Mouse (Mus musculus): ENCODE results near the gene Fcho2.
A peak's percentile ranks its signal among the peaks of the same experiment; 100 is the strongest.

Gene Fcho2

GRCm38 (mm10) chr13:98809087-98809486, 6.2 kb downstream of the Fcho2 start:
- no peak for DNase-seq (ENCODE audit: low spot score in 2 of 2)

- no peak for DNase-seq (ENCODE audit: low spot score in 2 of 2)
These were observed 10.8 kb downstream of the Fcho2 start for GRCm38 (mm10) chr13:98804480-98804879.

DNA sequence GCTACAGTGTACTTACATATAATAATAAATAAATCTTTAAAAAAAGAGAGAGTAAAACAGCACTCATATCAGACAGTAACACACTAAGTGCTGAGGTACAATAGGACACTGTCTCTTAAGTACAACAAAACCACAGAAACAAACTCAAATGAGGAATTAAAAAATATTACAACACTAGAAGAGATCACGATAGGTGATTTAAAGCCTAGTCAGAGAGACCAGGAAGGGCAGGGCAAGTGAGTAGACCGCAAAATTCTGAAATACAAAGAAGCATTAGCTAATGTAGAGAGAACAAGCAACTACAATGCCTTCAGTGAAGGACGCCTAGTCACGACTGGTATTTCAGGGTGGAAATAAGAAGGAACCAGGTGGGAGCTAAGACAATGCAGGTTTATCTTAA, 11.6 kb downstream of the Fcho2 start:
- DNase-seq (ENCODE audit: low spot score in 2 of 2) = no peak

DNA sequence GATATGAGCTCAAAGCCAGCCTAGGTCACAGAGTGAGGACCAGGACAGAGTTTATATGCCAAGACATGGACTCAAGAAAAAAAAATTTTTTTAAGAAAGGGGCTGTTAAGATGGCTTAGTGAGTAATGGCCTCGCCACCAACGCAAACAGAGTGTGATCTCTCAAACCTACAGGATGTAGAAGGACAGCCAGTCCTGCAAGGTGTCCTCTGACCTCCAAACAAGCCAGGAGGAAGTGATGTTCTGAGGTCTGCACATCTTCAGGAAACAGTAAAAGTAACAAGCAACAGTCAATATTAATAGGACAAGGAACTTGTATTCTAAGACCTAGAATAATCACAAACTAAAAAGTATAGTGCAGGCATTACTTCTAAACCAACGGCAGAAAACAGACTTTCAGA, 12.3 kb downstream of the Fcho2 start:
- no peak for DNase-seq (ENCODE audit: low spot score in 2 of 2)

DNA sequence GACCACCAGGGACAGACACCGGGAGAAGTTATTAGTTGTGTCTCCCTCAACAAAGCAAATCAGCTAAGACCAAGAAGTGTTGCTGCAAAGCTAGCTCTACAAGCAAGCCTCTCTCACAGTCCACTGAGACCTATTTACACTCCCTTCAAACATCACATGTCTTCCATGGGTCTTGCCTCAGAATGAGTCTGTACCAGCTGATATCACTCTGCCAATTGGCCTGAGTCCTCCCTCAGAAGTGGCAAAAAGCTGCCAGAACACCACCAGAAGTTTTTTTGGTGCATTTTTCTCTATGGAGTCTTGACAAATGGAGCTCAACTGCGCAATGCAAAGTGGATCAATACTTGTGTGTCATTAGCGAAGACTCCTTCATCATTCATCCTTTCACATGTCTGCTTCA, 19.7 kb downstream of the Fcho2 start:
- DNase-seq (ENCODE audit: low spot score in 2 of 2) = no peak

DNA sequence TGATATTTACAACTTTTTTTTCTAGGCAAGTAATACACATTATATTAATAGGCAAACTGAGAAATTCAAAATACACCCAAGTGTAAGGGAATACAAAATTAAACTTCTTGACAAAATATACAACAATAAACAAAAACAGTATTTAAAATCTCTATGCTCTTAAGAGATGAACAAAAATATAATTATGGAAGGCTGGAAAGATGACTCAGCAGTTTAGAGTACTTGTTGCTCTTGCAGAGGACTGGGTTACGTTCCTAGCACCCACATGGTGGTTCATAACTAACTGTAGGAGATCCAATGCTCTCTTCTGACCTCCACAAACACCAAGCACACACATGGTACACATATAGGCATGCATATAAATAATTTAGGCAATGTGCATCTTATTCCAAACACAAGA, 22.4 kb downstream of the Fcho2 start:
- DNase-seq (ENCODE audit: low spot score in 2 of 2) = no peak

DNA sequence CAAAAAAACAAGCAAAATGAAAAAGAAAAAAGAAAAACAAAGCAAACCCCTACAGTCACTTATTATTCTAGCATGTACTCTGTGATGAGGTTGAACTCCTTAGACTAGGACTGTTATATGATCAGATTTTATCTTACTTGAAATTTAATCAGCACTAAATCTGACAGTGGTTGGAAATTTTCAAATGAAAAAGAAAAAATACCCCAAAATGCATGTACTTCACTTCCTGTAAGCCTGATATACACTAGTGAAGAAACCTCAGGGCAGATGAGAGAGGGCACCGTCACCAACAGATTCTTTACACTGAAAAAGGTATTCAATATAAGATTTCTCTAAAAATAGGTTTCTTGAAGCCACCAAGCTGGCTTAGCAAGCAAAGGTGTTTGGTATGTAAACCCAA, 23.6 kb downstream of the Fcho2 start:
- DNase-seq (ENCODE audit: low spot score in 2 of 2) = no peak

DNA sequence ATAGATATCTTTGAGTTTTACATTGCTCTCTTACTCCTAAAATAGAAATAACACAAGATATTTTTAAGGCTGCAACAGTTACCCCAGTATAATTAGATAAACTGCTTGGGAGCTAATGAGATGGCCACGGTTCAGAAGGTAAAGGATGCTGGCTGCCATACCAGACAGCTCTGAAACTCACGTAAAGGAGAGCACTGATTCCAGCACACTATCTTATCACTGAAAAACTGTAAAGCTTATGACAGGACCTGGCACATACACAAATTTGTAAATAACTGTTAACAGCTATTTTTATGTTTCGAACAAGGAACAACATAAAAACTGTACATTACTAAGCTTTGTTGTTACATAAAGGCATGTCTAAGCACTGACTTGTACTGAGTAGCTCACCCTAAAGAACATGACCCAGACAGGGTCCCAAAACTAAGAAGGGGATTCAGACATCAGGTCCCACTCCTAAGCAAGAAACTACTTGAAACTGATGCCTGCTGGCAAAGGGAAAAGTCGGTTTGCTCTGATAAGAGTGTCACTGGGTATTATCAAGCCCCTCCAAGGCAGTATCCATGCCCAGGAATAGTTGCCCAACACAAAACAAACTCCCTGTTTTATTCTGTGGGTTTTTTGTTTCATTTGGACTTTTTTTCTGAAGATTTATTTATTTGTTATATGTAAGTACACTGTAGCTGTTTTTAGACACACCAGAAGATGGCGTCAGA, 28.1 kb downstream of the Fcho2 start:
- no peak for DNase-seq (ENCODE audit: low spot score in 2 of 2)

- no peak for DNase-seq (ENCODE audit: low spot score in 2 of 2)
These were observed 37.3 kb downstream of the Fcho2 start for GRCm38 (mm10) chr13:98777959-98778358.

DNA sequence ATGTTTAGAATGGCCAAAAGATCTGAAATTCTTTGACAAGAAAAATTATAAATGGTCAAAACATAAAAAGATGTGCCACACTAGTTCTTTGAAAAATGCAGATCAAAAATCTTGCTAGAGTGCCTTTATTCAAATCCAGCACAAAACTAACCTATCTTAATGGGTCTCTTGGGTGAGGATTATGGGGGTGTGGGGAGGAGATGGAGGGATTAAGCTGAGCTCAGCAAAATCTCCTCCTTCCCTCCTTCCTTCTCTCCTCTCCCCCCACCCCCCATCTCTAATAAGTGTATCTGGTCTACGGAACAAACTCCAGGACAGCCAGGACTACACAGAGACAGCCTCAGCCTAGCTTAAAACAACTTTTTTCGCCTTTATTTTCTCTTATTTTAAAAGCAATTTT, 43.8 kb downstream of the Fcho2 start:
- DNase-seq (ENCODE audit: low spot score in 2 of 2) = no peak

DNA sequence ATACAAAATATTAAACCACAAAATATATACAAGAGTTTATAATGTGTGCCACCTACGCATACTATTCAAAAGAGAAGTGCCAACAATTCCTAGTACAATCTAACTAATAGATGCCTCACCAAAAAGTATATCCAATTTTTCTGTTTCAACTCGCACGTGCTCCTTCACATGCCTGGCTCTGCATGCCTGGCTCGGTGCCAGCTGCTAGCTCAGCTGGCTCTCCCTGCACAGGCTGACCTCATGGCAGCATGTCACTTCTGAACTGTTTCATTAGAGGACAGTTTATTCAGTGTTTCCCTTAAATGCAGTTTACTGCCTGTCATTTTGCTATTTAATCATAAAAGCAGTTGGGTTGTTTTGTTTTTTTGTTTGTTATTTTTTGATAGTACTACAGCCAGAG, 46.9 kb downstream of the Fcho2 start:
- peak; percentile 40 to 70 for DNase-seq (ENCODE audit: low spot score in 2 of 2)

DNA sequence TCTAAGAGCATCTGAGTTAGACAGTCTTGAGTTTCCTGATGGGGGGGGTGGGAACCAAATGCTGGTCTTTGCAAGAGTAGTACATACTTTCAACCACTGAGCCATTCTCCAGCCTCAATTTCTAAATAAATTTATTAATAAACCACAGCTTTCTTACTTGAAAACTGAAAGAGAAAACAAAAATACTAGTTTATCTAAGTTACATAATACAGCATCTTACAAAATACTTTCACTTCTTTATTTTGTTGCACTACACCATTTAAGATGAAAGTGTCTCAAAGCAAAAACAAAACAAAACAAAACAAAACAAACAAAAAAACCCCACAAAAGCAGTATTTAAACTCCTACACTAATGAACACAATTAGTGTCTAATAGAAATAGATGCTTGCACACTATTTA, 53.5 kb downstream of the Fcho2 start:
- DNase-seq (ENCODE audit: low spot score in 2 of 2) = no peak

GRCm38 (mm10) chr13:98755886-98756285, 59.4 kb downstream of the Fcho2 start:
- no peak for DNase-seq (ENCODE audit: low spot score in 2 of 2)

- no peak for DNase-seq (ENCODE audit: low spot score in 2 of 2)
These were observed 70.6 kb downstream of the Fcho2 start for GRCm38 (mm10) chr13:98744679-98745078.

DNA sequence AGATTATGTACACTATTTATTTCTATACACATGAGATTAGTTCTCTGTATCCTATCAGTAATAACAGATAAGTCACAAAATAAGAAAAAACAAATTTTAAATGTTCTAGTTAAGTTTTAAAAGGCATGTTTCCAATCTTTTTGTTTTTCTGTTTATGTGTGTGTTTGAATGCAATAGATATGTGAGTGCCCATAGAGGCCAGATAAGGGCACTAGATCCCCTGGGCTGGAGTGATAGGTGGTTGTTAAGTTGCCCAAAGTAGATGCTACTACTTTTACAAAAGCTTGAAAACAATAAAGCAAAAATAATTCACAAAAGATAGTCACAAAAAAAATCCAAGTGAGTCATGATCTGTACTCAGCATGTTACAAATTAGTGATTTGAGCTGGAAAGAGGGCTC, 71.4 kb downstream of the Fcho2 start:
- DNase-seq (ENCODE audit: low spot score in 2 of 2) = no peak

GRCm38 (mm10) chr13:98743214-98743613, 72.0 kb downstream of the Fcho2 start:
- DNase-seq (ENCODE audit: low spot score in 2 of 2) = no peak

GRCm38 (mm10) chr13:98738213-98738612, 77.0 kb downstream of the Fcho2 start:
- no peak for DNase-seq (ENCODE audit: low spot score in 2 of 2)

GRCm38 (mm10) chr13:98733292-98733691, 82.0 kb downstream of the Fcho2 start:
- no peak for DNase-seq (ENCODE audit: low spot score in 2 of 2)

GRCm38 (mm10) chr13:98729271-98730062, 85.8 kb downstream of the Fcho2 start:
- DNase-seq (ENCODE audit: low spot score in 2 of 2) = no peak

GRCm38 (mm10) chr13:98726494-98726893, 88.8 kb downstream of the Fcho2 start:
- no peak for DNase-seq (ENCODE audit: low spot score in 2 of 2)

GRCm38 (mm10) chr13:98723430-98723829, 91.8 kb downstream of the Fcho2 start:
- no peak for DNase-seq (ENCODE audit: low spot score in 2 of 2)

DNA sequence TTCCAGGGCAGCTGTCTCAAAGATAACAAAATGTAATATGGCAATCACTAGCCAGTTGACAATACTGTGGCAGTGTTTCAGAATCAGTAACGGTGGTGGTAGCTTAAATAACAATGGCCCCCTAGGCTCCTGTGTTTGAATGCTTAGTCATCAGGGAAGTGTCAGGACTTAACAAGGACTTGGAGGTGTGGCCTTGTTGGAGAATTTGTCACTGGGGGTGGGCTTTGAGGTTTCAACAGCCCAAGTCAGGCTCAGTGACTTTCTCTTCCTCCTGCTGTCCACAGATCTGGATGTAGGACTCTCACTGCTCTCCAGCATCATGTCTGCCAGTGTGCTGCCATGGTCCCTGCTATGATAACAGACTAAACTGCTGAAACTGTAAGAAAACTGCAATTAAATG, 93.0 kb downstream of the Fcho2 start:
- DNase-seq (ENCODE audit: low spot score in 2 of 2) = no peak

- DNase-seq (ENCODE audit: low spot score in 2 of 2) = no peak
These were observed 99.1 kb downstream of the Fcho2 start for GRCm38 (mm10) chr13:98716176-98716575.

Measured in cerebellum, postnatal 4 days (tissue).